Mouse (Mus musculus) natural killer cell, adult 2 months (primary cell): ENCODE results near the gene Cpsf6.

Experiments
- DNase-seq, 2 experiments: peaks; one replicate each; pipeline ENCODE4 v3.0.0; 2022; ENCODE audit warnings: low spot score in 2 of 2

Gene Cpsf6

DNA sequence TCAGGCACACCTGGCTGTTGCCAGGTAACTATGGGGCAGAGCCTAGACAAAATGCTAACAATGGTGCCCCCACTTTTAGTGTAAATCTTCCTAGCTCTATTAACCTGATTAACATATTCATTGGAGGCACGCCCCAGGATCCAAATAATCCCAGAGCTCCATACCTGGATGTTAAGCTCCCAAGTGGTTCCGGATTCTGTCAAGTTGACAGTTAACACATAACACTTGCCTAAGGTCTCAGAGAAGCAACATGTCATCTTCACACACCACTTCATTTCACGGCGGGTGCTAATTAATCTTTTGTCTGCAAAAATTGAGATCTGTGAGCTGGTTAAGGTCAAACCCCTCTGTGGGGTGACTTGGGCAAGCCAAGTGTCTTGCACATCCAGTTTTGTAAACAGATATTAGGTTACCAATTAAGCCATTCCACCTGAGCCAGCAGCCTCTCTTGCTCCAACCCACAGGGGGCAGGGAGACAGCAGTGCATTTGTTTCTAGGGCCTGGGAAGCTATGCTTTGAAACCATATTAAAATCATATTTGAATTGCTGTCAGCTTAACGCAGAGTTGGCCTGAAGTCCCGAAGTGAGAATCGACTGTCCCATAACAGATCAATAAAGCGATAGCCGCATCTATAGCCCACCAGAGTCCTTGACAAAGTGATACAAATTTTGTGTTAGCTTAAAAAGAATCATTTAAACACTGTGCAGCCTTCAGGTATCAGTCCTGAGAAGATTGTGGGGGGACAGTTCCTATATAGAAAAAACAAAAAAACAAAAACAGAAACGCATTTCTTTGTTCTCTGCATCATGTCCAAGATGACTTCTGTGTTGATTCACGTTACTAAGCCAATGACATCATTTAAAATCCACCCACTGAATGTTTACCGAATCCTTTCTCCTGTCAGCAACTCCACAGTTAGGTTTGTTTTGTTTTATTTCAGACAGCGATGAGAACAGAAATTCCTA is 34.0 kb upstream of the Cpsf6 start:
- DNase-seq: no peak

DNA sequence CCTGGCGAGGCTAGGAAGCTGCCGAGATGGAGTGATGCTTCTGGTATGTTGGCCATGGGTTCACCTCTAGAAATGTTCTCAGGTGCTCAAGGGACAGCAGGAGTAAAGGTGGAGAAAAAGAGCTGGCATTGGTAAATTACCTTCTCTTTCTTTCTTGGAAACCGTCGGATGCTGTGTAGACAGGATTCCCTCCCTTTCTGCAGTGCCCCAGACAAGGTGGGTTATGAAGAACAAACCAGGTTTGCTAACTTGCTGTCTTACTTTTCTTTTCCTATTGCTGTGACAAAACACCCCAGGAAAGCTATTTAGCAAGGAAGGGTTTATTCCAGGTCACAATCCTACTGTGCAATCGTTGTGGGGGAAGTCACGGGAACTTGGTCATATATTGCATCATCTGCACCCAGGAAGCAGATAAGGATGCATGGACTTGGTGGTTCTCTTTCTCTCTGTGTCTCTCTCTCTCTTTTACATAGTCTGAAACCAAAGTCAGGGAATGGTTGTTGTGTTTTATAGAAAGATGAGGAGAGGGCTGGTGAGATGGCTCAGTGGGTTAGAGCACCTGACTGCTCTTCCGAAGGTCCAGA is 32.8 kb upstream of the Cpsf6 start:
- DNase-seq: no peak

- DNase-seq: no peak
These were observed 32.1 kb upstream of the Cpsf6 start for GRCm38 (mm10) chr10:117411716-117412473.

DNA sequence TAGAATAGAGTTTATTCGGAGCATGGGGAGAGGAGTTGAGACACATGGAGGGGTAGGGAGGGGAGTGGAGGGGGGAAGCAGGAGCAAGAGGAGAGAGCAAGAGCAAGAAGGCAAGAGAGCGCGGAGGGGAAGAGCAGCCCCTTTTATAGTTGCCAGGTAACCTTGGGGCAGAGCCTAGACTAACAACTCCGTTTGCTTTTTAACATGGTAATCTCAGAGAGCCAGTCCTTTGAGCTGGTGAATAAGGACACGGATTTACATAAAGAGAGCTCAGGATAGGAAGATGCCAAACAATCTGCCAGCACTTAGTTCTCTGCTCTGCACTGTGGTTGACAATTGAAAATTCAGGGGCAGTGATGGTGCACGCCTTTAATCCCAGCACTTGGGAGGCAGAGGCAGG is 31.3 kb upstream of the Cpsf6 start:
- DNase-seq: no peak

GRCm38 (mm10) chr10:117410481-117411048 is 30.8 kb upstream of the Cpsf6 start:
- DNase-seq: no peak

- DNase-seq: no peak
These were observed 29.8 kb upstream of the Cpsf6 start for GRCm38 (mm10) chr10:117409373-117410354.

DNA sequence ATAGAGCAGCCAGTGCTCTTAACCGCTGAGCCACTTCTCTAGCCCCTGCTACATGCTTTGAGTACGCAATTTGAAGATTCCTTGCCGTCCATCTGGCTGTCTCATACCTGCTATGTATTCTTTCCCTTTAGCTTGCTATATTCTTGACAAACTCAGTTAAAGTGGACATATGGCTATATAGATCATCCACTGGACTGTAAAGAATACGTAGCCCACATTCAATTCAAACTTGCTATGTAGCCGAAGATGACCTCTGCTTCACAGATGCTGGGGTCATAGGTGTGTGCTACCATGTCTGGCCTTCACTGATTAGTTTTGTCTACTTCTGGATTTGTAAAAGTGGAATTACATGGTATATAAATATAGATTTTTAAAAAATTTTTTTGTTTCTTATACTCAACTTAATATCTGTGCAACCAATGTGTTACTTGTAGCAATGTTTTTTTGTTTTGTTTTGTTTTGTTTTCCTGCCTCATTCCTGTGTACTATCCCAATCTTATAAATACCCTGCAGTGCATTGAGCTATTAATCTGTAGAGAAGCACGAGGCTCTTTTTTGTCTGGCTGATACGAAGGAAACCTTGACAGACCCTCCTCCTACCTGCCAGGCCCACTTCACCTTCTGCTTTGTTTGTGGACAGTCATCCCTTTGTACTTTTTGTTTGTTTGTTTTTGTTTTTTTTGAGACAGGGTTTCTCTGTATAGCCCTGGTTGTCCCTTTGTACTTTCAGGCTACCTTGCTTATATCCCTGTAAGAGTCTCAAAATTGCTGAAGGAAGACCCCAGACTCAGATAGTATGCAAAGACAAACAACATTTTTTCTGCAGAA is 28.9 kb upstream of the Cpsf6 start:
- no peak for DNase-seq

- DNase-seq: no peak
These were observed 28.0 kb upstream of the Cpsf6 start for GRCm38 (mm10) chr10:117407734-117408288.

GRCm38 (mm10) chr10:117406843-117407733 is 27.3 kb upstream of the Cpsf6 start:
- no peak for DNase-seq

GRCm38 (mm10) chr10:117406283-117406588 is 26.4 kb upstream of the Cpsf6 start:
- no peak for DNase-seq

DNA sequence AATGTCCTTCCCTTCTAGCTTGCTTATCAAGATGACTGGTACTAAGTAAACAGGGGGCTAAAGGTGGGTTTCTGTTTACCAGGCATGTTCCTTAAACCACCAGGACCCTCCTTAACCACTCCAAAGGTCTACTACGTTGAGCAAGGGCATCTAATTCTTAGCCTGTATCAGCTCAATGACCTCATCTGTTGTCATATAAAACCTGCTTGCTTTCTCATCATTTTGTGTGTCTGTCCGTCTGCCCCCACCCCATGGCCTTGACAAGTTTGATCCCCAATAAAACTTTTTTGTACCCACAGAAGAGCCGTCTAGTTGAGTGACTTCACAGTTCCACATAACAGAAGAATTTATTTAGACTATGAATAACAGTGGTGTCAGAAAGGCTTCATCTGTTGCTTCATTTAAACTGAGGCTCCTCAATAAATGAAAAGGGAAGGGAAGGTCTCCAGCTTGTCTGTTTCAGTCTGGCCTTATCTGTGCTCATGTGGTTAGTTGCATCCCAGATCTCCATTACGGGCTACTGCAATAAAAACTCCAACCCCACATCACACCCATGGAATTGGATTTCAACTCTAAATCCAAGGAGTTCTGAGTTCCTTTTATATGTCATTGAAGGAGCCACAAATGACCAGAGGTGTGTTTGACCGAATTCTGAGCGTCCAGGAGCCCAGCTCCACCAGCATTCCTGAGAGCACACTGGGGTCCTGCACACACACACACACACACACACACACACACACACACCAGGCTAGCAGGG is 25.9 kb upstream of the Cpsf6 start:
- DNase-seq: no peak

DNA sequence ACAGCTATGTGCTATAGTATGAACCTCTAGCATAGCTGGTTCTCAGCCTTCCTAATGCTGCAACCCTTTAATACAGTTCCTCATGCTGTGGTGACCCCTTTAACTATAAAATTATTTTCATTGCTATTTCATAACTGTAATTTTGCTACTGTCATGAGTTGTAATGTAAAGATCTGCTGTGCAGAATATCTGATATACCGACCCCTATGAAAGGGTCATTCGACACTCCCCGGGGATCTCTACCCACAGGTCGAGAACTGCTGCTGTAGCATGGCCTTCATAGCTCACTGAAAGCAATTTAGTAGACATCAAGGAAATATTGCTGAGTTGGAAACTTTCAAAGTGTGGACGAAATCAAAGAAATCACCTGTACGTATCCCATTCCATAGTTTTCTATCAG is 24.6 kb upstream of the Cpsf6 start:
- DNase-seq: no peak

DNA sequence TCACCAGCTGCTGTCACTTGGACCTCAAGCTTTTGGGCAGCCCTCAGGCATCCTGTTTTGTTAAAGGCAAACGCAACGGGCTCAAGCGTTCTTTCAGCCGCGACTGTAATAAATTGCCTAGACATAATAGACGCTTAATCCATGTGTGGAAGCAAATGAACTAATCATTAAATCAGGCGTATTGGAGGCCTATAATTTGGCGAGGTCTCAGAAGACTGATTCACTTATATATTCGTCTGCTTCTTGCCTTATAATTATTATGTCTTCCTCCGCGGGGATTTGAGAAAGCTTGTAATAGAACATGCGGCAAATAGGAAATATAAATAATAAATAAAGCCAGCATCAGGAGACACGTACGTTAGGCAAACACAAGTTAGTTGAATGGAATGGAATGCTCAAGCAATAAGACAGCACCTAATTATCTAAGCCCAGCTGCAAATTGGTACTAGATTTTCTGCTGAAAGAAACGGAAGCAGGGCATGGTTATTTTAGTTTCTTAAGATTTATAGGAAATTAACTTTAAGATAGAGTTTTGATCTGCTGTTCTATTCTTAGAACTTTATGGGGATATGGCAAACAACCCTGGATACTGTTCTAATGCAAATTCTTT is 23.6 kb upstream of the Cpsf6 start:
- no peak for DNase-seq

GRCm38 (mm10) chr10:117402403-117403333 is 22.9 kb upstream of the Cpsf6 start:
- DNase-seq: peak; percentile 26 to 51

DNA sequence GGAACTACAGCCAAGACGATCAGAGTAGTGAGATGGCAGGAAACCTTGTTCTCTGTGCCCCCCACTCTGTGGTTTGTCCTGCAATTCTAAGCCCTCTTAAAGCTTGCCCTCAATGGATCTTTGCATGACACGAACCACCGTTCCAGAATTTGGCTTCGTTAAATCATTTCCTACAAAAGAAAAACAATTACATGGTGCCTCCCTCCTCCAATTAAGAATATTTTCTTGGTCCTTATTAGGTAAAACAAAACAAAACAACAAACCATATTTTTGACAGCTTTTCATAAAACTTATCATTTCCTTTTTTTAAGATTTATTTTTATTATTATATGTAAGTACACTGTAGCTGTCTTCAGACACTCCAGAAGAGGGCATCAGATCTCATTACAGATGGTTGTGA is 21.5 kb upstream of the Cpsf6 start:
- no peak for DNase-seq

- no peak for DNase-seq
These were observed 20.6 kb upstream of the Cpsf6 start for GRCm38 (mm10) chr10:117400246-117400954.
